Mouse (Mus musculus): ENCODE measurements around the gene Ostf1. TPM values are rescaled to one million over a fixed set of nuclear protein-coding genes. Genes with fewer than 3 reads are reported as not detected.

Ostf1 gene
- 10 to 100 TPM; 14.0 to 16.2 TPM for total RNA-seq (2021)
- long read RNA-seq, experiment 1, transcript Ostf1-201 (10 exons, 2,726 nt): major isoform, 29 of 29 reads
- long read RNA-seq, experiment 1, partial matches to known transcripts: 0 of 29 reads
- long read RNA-seq, experiment 1, other reads (novel, unspliced or antisense): 0 of 29 reads
- long read RNA-seq, experiment 2, transcript Ostf1-201 (10 exons, 2,726 nt): major isoform, 32 of 33 reads
- long read RNA-seq, experiment 2, partial matches to known transcripts: 0 of 33 reads
- long read RNA-seq, experiment 2, other reads (novel, unspliced or antisense): 1 of 33 reads

DNA sequence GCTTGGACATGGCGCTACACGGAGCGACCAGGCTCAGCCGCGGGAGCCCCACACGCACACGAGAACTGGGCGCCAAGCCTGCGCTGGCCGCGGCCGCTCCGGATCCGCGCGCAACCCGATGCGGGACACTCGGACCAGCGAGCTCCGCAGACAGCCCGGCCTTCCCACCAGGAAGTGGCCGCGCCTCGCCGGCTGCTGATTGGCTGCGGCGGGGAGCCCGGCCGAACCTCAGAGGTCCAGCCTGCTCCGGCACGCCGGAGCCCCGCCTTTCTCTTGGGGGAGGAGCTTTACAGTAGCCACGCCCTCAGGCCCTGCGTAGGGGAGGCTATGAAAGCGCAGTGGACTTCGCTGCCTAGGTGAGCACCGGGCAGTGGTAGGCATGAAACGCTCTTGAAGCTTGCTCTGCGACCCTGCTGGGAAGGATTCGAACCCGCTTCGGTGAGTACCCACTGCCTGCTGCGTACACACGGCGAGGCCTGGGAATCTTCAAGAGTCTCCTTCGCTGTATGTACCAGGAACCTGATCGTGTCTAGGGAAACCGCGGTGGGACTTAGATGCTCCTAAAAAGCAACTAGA is at the start of gene Ostf1, which contains the start of gene Nmrk1:
Gene Ostf1, minus strand, starts transcription at position 180 of the 576 bp plus-strand sequence.
Gene Nmrk1, plus strand, starts transcription at position 307 of the 576 bp plus-strand sequence.
- peak; percentile 93 to 94 for DNase-seq (ENCODE audit: low spot score in 2 of 2)

DNA sequence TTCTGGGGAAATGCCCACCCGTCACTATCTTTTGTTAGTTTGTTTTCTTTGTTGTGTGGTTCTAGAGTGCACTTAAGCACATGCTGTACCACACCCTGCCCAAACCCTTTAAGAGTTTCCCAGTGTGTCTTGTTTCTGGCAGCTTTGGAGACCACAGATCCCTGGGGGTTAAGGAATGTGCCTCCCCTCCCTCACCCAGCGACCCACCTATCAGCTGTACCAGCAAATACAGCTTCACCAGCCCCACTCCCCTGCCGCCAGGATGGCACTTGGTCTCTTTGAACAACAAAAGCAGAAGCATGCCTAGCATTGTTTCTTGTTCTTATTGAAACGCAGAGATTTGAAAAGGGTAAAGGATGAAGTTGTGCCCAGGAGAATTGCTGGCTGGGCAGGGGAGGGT is 41.5 kb upstream of the Ostf1 start:
- no peak for DNase-seq (ENCODE audit: low spot score in 2 of 2)

DNA sequence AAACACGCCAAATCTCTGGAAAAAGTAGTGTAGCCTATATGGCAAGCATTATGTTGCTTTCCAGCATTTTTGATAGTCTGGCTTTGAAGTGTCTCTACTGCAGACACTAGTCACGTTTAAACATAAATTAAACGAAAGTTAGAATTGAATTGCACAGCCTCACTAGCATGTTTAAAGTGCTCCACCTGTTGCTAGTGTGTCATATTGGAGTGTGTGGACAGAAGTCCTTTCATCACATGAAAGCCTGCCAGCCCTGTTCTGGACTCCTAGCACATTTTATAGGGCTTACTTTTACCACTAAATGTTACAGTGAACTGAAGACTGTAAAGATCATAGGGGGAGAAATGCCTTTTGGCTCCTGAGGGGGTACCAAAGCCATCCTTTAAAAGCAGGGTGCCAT is 40.9 kb upstream of the Ostf1 start:
- no peak for DNase-seq (ENCODE audit: low spot score in 2 of 2)

- DNase-seq (ENCODE audit: low spot score in 2 of 2): peak; percentile 47 to 62
Measured at GRCm38 (mm10) chr19:18671056-18671741, 39.6 kb upstream of the Ostf1 start.

DNA sequence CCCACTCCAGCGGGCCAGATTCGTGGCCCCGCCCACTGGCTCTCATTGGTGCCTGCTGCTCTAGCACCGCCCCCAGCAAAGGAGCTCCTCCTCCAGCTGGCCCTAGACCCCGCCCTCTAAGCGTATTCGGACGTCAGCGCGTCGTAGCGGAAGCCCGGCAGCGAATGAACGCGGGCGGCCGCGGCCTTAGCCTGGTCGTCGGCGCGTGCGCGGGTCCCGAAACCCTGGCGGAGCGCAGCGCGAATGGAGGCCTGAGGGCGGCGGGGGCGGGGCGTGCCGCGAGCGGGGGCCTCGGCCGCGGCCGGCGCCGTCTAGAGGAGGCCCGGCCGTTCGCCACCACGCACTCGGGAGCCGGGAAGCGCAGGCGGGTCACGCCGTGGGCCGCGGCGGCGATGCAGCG is 39.0 kb upstream of the Ostf1 start, which contains the start of gene Carnmt1:
Gene Carnmt1, plus strand, starts transcription at position 157 of the 400 bp plus-strand sequence.
- DNase-seq (ENCODE audit: low spot score in 2 of 2): peak; percentile 97 to 99

GRCm38 (mm10) chr19:18669551-18669950 is 37.9 kb upstream of the Ostf1 start:
- no peak for DNase-seq (ENCODE audit: low spot score in 2 of 2)

GRCm38 (mm10) chr19:18666966-18667365 is 35.3 kb upstream of the Ostf1 start:
- no peak for DNase-seq (ENCODE audit: low spot score in 2 of 2)

DNA sequence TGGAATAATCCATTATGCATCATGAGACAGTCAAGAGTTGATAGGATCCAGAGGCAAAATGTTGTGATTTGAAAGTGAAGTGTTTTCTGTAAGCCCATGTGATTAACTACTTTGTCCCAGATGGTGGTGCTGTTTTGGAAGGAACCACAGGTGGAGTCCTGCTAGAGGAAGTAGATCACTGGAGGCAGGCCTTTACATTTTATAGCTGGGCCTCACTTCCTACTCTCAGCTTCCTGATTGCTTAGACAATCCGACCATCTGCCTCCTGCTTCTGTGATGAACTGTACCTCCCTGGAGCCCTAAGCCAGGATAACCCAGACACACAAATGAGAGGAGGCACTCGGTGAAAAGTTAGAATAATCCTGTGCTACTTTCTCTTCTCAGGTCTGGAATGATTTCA is 32.3 kb upstream of the Ostf1 start:
- DNase-seq (ENCODE audit: low spot score in 2 of 2): no peak

DNA sequence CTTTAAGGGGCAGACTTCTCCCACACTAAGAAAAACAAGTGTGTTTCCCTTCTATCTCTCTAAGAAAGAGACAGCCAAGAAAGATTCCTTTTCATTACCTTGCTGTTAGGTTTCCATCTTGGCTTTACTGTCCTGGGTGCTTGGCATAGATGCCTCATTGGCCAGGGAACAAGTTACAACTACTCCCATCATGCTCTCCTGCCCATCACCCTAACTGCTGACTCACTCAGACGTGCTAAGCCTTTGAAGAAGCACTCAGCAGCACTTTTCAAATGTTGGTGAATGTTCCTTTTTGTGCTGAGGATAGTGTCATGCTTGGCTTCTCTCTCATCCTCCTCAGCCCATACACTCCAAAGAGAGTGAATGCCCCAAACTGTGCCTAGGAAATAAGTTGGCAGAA is 30.1 kb upstream of the Ostf1 start:
- DNase-seq (ENCODE audit: low spot score in 2 of 2): no peak

DNA sequence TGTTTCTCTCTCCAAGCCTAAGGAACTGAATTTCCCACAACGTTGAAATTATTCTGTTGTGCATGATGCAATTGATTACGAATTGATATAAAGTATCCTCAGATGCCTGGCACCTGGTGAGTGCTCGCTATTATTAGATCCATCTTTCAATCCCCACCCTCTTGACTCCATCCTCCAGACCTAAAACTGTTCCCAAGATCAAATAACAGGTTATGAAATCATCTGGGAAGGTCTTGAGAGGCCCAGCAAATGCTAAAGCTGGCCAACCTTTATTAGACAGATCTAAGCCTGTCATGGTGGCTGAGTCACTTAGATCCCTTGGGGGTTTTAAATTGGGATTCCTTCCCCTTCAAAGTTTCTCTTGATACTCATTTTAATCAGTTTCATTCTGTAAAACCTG is 28.8 kb upstream of the Ostf1 start:
- no peak for DNase-seq (ENCODE audit: low spot score in 2 of 2)

DNA sequence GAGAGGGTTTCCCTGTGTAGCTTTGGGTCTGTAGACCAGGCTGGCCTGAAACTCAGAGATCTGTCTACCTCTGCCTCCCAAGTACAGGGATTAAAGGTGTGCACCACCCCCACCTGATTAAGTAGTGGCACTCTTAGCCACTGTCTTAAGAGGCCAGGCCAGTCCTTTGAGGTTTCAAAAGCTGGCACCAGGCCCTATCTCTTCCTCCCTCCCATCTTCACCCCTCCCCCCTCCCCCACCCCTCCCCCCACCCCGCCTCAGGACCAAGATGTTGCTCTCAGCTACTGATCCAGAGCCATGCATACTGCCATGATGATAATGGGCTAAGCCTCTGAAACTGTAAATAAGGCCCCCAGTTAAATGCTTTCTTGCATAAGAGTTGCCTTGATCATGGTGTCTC is 27.7 kb upstream of the Ostf1 start:
- DNase-seq (ENCODE audit: low spot score in 2 of 2): no peak

DNA sequence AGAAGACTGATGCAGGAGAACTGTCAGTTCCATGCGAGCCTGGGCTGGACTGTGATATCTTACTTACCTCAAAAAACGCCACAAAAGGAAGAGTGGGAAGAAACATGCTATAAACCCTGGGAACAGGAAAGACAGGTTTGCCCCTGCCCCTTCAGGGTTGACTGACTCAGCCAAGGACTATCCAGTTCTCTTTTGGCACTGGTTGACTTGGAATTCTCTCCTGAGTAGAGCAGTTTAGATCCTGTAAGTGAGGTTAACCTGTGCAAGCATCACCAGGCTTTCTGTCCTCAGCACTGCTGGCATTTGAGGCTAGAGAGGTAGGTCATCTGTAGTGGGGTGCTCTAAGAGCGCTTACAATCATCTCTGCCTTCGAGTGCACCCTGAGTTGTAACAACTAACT is 26.9 kb upstream of the Ostf1 start:
- no peak for DNase-seq (ENCODE audit: low spot score in 2 of 2)

DNA sequence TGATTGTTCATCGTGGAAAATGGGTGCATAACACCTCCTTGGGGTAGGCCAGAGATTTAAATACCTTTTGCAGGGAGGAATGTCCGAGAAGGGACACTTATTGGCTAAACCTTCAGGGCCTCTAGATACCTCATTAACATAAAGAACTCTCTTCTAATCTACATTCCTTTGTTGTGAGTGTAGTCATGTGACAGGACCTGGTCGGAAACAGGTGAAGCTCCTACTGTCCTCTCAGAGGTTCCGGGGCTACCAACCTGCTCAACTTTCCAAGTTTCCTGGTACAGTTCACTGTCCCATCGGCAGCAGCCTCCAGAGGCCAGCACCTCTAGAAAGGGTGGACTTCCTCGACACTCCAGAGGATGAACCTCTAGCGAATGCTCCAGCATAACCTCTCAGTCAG is 24.4 kb upstream of the Ostf1 start:
- no peak for DNase-seq (ENCODE audit: low spot score in 2 of 2)

- DNase-seq (ENCODE audit: low spot score in 2 of 2): no peak
Measured at GRCm38 (mm10) chr19:18654984-18655383, 23.4 kb upstream of the Ostf1 start.

- DNase-seq (ENCODE audit: low spot score in 2 of 2): no peak
Measured at GRCm38 (mm10) chr19:18654330-18654729, 22.7 kb upstream of the Ostf1 start.

GRCm38 (mm10) chr19:18653058-18653457 is 21.4 kb upstream of the Ostf1 start:
- DNase-seq (ENCODE audit: low spot score in 2 of 2): no peak

DNA sequence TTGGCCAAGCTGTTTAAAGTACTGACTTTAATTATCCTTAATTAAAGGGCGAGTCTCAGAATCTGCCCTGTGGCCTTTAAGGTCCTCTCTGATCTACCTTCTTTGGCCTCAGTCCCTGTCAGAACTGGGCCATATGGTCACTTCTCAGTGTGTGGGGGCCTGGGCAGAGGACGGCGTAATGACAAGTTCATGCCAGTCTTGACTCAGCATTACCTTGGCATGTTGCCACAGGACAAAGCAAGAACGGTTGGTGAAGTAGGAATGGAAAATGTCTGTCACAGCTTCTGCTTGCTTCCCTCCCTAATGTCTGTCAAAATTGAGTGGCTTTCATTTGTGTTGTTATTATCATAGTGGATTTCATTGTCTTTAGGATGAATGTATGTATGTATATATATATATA is 21.0 kb upstream of the Ostf1 start:
- no peak for DNase-seq (ENCODE audit: low spot score in 2 of 2)

- DNase-seq (ENCODE audit: low spot score in 2 of 2): no peak
Measured at GRCm38 (mm10) chr19:18650473-18650872, 18.9 kb upstream of the Ostf1 start.

- DNase-seq (ENCODE audit: low spot score in 2 of 2): no peak
Measured at GRCm38 (mm10) chr19:18649955-18650354, 18.3 kb upstream of the Ostf1 start.

GRCm38 (mm10) chr19:18648558-18648945 is 16.9 kb upstream of the Ostf1 start:
- DNase-seq (ENCODE audit: low spot score in 2 of 2): no peak

- DNase-seq (ENCODE audit: low spot score in 2 of 2): no peak
Measured at GRCm38 (mm10) chr19:18647775-18648557, 16.3 kb upstream of the Ostf1 start.
